Mouse (Mus musculus) stomach, postnatal 0 days (tissue): ENCODE measurements around the gene Slc8a2. TPM values are rescaled to one million over a fixed set of nuclear protein-coding genes. Genes with fewer than 3 reads are reported as not detected.

Experiments
- ATAC-seq: fragments of 200-750 bp; cut with Nextera tagmentation; 2 replicates; pipeline ENCODE4 v1.8.0; 2017; ENCODE audit not compliant: low FRiP score, low TSS enrichment
- DNase-seq: peaks from one replicate; pipeline ENCODE4 v3.0.0-alpha.2; 2016; ENCODE audit warnings: low spot score
- H3K27ac ChIP-seq: fragments of 300-500 bp; sonication (generic); replicated peaks from 2 replicates; pipeline ENCODE4 v1.5.1; 2014; ENCODE audit warnings: mild to moderate bottlenecking, control low read depth
- H3K27me3 ChIP-seq: fragments of 300-500 bp; sonication (generic); 2 replicates; pipeline ENCODE4 v1.6.1; 2014; ENCODE audit warnings: low read length; ENCODE audit not compliant: control insufficient read depth, insufficient read depth
- H3K36me3 ChIP-seq: fragments of 300-500 bp; sonication (generic); 2 replicates; pipeline ENCODE4 v1.6.1; 2014; ENCODE audit warnings: low read length, mixed read lengths; ENCODE audit not compliant: control insufficient read depth, insufficient read depth
- H3K4me1 ChIP-seq: fragments of 300-500 bp; sonication (generic); replicated peaks from 2 replicates; pipeline ENCODE4 v1.6.1; 2014; ENCODE audit warnings: antibody characterized with exemption; ENCODE audit not compliant: control insufficient read depth, insufficient read depth
- H3K4me2 ChIP-seq: fragments of 300-500 bp; sonication (generic); replicated peaks from 2 replicates; pipeline ENCODE4 v1.6.1; 2014; ENCODE audit warnings: low read depth, mild to moderate bottlenecking, control low read depth, moderate library complexity
- H3K4me3 ChIP-seq: fragments of 300-500 bp; sonication (generic); 2 replicates; pipeline ENCODE4 v1.5.1; 2014; ENCODE audit warnings: low read depth, low read length, control low read depth
- H3K9ac ChIP-seq: fragments of 300-500 bp; sonication (generic); 2 replicates; pipeline ENCODE4 v1.6.1; 2014; ENCODE audit warnings: mild to moderate bottlenecking, low read length, control low read depth, mixed read lengths
- H3K9me3 ChIP-seq: fragments of 300-500 bp; sonication (generic); 2 replicates; pipeline ENCODE4 v1.6.1; 2016; ENCODE audit warnings: low read length; ENCODE audit not compliant: control insufficient read depth
- CTCF ChIP-seq: IDR thresholded peaks from 2 replicates; pipeline ENCODE4 v1.5.1; 2016; ENCODE audit warnings: antibody characterized with exemption, low read depth, mild to moderate bottlenecking, moderate library complexity
- EP300 ChIP-seq: optimal IDR thresholded peaks from 2 replicates; pipeline ENCODE3; 2016; ENCODE audit warnings: antibody characterized with exemption
- WGBS: fragments of 180-500 bp; shearing (Covaris S2); extraction: QIAGEN DNeasy Blood & Tissue Kit; methylation state at CpG from one replicate; pipeline ENCODE4 v1.1.7; 2014; 5-methylcytosine and 5-hydroxymethylcytosine counted together
- polyA plus RNA-seq: library from polyadenylated mRNA; unstranded; fragments of >200 nt; fragmentation: Nextera tagmentation; extraction: Ambion mirVana; gene quantifications from 2 replicates; pipeline ENCODE4 v1.2.1, GENCODE M21; 2015

Gene Slc8a2
- polyA plus RNA-seq, 1 experiment from 2014 or later = 0.11 TPM

- no peak for DNase-seq
- no peak overlapping the region; the same call in 1 of the 2 replicates for H3K9ac ChIP-seq
- peak; percentile 21; the same call in 1 of the 2 replicates for ATAC-seq
- H3K27ac ChIP-seq = no peak overlapping the region
- H3K27me3 ChIP-seq = no peaks in the 10 kb centered on the region
- H3K4me2 ChIP-seq = no peak overlapping the region
- 75% methylated on average over 6 of the region's 6 CpGs for WGBS
- H3K9me3 ChIP-seq = no peaks in the 10 kb centered on the region
- peaks cover 16% of the 10 kb centered on the region for H3K36me3 ChIP-seq
- TF ChIP-seq CTCF = no peak
- no peaks in the 10 kb centered on the region for H3K4me1 ChIP-seq
- H3K4me3 ChIP-seq = no peak overlapping the region
These were observed 25.9 kb upstream of the Slc8a2 start for GRCm38 (mm10) chr7:16103760-16104159.

DNA sequence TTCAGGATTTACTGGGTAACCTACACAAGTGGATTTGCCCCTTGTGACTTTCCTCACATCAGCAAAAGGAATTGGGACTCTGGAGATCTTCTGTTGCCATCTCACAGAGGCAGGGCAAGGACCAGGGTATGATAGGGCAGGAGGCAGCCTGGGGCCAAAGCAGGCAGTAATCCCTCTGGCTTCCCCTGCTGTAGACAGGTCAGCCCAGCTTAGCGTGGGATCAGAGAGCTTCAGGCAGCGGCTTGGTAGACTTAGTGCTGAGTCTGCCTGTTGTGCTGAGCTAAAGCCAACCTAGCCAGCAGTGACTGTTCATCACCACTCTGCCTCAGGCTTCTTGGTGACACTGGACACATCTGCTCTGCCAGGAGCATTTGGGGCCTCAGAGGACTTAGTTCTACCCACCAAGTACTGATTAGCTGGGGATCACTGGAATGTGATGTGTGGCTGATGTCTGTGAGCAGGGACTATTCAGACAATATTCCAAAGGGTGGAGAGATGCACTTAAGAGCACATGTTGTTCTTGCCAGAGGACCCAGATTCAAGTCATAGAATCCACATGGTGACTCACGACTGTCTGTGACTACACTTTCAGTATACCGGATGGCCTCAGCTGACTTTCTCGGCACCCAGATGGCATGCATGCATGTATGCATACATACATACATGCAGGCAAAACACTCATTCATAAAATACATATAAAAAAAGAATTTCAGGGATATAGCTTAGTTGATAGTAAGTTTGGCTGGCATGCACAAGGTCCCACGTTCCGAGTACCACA is 24.8 kb upstream of the Slc8a2 start:
- Histone ChIP-seq H3K4me1 (no peaks in the 10 kb centered on the region), H3K36me3 (peaks cover 23% of the 10 kb centered on the region), H3K27me3 (no peaks in the 10 kb centered on the region), H3K9me3 (no peaks in the 10 kb centered on the region), H3K4me2 (no peak overlapping the region), H3K4me3 (no peak overlapping the region), H3K27ac (no peak overlapping the region), H3K9ac (no peak overlapping the region)
- ATAC-seq = no peak
- no peak for TF ChIP-seq EP300
- DNase-seq = no peak
- WGBS = 88% methylated on average over 7 of the region's 7 CpGs

DNA sequence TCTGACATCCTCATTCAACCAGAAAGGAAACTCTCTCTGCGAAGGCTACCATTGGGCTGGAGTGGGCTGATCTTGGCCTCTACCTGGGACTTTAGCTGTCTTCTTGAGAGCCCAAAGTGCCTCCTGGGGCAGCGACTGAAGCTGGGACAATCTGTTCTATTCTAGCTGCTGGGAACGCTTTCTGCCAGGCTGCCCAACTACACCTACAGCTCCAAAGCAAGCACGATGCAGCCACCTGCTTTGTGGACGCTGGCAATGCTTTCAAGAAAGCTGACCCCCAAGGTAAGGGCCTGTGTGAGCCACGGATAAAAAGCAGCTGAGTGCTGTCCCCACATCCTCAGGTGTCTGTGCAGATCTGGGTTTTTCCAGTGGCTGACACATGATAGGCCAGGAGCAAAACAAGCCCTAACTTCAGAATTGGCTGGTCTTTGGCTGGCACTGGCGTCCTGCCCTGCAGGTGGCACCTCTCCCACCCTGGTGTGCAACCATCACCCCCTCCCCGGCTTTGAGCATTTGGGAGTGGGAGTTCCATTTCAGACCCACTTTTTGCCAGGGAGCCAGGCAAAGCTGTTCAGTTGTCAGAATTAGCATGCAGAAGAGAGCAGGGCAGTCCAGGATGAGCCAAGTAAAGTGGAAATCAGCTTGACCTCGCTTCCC is 20.6 kb upstream of the Slc8a2 start:
- ATAC-seq (no peak), DNase-seq (no peak)
- Histone ChIP-seq H3K9me3 (no peaks in the 10 kb centered on the region), H3K4me2 (no peak overlapping the region), H3K4me3 (no peak overlapping the region), H3K27ac (no peak overlapping the region), H3K9ac (no peak overlapping the region), H3K27me3 (no peaks in the 10 kb centered on the region), H3K36me3 (peaks cover 46% of the 10 kb centered on the region), H3K4me1 (no peaks in the 10 kb centered on the region)
- 89% methylated on average over 9 of the region's 9 CpGs for WGBS
- TF ChIP-seq EP300 (no peak), CTCF (no peak)

GRCm38 (mm10) chr7:16110158-16110557 is 19.5 kb upstream of the Slc8a2 start:
- no peak overlapping the region for H3K4me2 ChIP-seq
- peak overlapping the region; percentile 8; the same call in 1 of the 2 replicates for H3K9ac ChIP-seq
- peaks cover 55% of the 10 kb centered on the region for H3K36me3 ChIP-seq
- no peak overlapping the region for H3K27ac ChIP-seq
- ATAC-seq (no peak), DNase-seq (no peak)
- H3K27me3 ChIP-seq = no peaks in the 10 kb centered on the region
- no peaks in the 10 kb centered on the region for H3K4me1 ChIP-seq
- no peak for TF ChIP-seq CTCF
- no peak for TF ChIP-seq EP300
- 94% methylated on average over 8 of the region's 8 CpGs for WGBS
- no peaks in the 10 kb centered on the region for H3K9me3 ChIP-seq
- no peak overlapping the region for H3K4me3 ChIP-seq

GRCm38 (mm10) chr7:16111284-16112090 is 18.1 kb upstream of the Slc8a2 start:
- Histone ChIP-seq H3K36me3 (peaks cover 59% of the 10 kb centered on the region), H3K4me1 (no peaks in the 10 kb centered on the region), H3K4me3 (no peak overlapping the region), H3K27ac (no peak overlapping the region), H3K9me3 (no peaks in the 10 kb centered on the region), H3K4me2 (no peak overlapping the region), H3K27me3 (no peaks in the 10 kb centered on the region), H3K9ac (no peak overlapping the region)
- no peak for DNase-seq
- 88% methylated on average over 7 of the region's 7 CpGs for WGBS
- ATAC-seq = no peak
- TF ChIP-seq CTCF = no peak
- no peak for TF ChIP-seq EP300
